Mouse (Mus musculus): Measurements from ENCODE around the gene Tmem104.

Gene Tmem104

DNA sequence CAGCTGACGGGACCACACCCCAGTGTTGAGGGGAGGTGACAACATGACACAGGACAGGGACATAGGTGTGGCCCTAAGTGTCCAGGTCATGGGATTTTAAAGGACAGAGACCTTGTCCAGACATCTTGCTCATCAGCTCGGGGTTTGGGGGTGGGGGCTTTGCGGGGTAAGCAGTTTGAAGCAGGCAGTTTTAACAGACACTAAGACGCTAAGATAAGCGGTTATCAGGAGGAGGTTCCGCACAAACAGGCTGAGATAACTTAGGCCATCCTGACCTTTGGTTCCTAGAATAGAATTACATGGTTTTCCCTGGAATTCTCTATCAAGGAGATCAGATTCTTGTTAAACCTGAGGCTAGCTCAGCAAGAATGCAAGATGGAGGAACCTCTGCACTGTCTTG is 7.4 kb downstream of the Tmem104 start:
- in situ Hi-C loops (cut with MboI, MseI): loop anchor here in 1 of 2 experiments (5.0 to 25.0 kb wide), 2 partner anchors 32 to 1218 kb away; partner anchors contain the start of genes Rnf157 and Slc9a3r1

DNA sequence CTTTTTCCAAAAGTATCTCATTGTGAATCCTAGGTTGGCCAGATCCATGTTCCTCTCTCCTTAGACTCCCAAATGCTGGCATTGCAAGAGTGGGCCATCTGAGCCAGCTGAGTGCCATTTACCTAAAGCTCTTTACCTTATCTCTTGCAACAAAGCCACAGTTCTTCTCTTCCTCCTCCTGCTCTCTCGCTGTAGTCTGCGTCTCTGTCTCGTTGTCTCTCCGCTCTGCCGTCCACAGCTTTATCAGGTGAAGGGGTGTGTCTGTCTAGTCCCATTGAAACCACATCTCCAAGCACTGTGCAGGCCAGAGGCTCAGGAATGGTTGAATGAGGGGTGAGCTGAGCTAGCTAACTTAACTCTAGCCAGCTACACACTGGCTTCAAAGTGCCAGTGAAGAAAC is 8.6 kb downstream of the Tmem104 start:
- in situ Hi-C loops (cut with MboI, MseI): loop anchor here in 1 of 2 experiments (5.0 to 25.0 kb wide), 2 partner anchors 34 to 1216 kb away; partner anchors contain the start of genes Rnf157 and Slc9a3r1

DNA sequence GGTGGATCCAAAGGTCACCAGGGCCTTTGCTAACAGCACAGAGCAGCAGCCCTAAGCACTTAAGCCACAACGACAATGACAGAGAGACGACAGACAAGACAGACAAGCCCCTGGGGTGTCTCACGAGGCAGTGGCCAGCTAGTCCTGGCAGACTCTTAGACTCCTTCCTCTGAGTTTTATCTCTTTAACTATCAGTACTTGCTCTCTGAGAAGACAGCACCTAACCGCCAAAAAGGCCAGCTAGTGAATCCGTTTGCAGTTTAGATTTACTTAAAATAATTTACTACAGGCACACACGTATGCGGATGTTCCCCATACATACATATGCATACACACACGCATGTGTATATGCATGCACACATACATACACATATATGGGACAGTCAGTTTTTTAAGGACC is 10.3 kb downstream of the Tmem104 start:
- in situ Hi-C loops (cut with MboI, MseI): loop anchor here in 1 of 2 experiments (5.0 to 25.0 kb wide), 2 partner anchors 35 to 1215 kb away; partner anchors contain the start of genes Rnf157 and Slc9a3r1

DNA sequence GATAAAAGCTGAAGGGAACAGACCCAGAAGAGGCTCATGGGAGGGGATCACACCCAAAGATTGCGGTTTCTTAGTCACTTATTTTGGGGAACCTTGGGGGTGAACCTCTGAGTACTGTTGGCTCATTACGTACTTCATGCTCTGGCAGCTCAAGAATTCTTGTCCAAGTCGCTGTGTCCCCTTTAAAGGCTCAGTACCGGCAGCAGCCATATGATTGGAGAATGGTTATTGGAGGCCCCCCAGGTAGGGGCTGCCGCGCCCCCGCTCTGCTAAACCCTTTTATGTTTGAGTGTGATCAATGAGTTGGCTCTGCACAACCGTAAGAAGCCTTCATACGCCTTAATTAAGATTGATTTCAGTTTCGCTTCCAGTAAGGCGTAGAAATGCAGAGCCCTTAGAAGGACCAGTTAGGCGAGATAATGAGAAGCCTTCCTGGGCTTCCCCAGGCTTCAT is 11.7 kb downstream of the Tmem104 start:
- in situ Hi-C loops (cut with MboI, MseI): loop anchor here in 1 of 2 experiments (5.0 to 25.0 kb wide), 2 partner anchors 37 to 1213 kb away; partner anchors contain the start of genes Rnf157 and Slc9a3r1

DNA sequence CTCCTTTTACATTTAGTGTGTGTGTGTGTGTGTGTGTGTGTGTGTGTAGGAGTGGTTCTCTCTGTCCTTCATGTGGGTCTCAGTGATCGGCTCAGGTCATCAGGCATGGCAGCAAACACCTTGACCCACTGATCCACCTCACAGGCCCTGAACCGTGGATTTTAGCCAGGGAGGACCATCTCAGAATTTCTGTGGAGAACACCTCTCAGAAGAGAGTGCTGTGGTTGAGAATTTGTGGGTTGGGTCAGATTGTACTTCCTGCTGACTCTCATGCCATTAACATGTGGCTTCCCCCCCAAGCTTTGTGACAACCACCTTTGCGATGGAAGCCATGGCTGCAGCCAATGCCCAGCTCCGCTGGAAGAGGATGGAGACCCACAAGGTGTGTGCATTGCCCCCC is 13.2 kb downstream of the Tmem104 start:
- in situ Hi-C loops (cut with MboI, MseI): no loop called here

DNA sequence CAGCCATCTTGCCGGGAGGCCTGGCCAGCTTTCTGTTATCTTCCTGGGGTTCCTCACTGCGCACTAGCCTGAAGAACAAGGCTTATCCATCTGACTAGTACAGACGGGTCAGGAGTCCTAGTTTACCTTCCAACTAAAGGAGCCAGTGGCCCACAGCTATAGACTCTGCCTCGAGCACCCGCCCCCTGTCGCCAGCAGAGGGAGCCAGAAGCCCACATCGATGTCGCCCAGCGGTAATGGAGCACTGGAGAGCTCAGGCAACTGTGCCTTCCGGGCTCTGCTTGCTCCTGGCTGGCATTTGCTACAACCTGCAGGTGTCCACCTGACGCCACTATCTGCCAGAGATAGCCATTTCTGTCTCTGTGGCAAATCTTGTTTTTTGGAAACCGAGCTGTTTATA is 15.0 kb downstream of the Tmem104 start:
- in situ Hi-C loops (cut with MboI, MseI): no loop called here

DNA sequence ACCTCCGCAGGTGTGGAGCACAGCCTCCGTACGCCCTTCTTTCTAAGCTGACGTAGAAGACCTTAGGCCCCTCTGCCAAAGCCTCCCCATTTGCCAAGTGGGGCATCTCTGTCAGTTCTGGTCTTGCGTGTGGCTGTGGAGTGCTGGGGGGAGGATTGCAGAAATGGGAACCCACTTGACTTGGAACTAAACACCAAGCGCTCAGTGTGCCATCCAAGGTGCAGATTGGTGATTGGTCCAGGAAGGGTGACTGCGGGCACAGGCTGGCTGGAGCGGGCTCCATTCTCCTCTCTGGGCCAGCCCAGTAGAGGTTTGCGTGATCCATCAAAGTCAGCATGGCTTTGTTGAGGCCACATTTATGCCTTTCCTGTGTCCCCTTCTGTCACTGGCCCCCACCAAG is 15.5 kb downstream of the Tmem104 start:
- in situ Hi-C loops (cut with MboI, MseI): no loop called here

DNA sequence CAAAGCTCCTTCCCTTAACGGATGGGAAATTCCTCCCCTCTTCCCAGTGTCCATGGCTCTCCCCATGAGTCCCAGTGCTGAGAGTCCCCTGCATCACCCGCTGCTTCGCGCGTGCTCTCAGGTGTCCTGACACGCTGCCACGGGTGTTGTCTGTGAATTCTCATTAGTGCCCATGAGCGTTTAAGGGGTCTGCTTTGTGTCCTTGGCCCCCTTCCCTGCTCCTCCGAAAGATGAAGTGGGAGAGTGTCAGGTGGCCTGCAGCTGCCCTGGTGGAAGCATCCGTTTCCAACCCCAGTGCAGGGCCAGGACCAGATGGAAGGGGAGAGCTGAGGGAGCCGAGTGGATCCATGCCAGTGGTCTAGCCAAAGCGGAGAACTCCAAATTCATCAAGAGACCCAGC is 20.8 kb downstream of the Tmem104 start:
- in situ Hi-C loops (cut with MboI, MseI): loop anchor here (5.0 kb wide), 2 partner anchors 54 to 981 kb away; no protein-coding TSS in a partner anchor

DNA sequence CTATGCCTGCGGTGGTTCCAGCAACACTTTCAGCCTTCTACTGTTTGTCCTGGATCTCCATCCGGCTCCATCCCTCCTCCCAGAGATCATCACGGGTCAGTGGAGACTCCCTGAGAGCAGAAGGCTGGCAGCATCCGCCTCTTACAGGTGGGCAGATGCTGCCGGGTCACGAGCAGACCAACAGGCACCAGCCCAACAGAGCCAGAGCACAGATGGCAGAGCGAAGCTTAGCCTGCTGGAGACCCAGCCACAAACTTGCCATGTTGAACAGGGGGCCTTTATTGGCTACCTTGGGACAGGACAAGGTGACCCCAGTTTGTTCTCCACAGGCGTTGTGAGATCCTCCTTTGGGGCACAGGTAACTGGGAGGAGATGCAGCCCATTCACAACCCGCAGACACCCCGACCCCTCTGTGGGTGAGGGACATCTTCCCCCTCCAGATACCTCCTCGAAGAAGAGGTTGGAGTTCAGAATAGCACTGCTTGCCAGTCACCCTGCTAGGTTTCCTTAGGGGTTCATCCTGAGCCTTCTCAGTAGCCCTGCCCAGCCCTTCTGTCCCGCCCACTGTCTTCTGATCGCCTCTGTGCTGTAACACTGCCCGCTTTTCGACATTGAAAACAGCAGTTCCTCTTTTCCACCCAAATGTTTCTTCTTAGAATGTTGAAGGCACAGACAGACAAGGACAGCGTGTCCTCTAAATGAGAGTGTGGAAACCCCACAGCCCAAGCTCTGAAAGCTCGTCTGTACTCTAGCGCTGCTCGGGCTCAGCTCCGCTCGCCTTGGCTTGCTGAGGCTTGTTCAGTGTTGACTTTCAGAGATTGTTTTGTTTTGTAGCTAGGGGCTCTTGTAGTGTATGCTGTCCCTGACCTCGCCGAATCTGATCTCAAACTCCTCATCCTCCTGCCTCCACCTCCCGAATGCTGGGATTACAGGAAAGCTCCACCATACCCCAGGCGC is 21.8 kb downstream of the Tmem104 start:
- in situ Hi-C loops (cut with MboI, MseI): loop anchor here (5.0 kb wide), 2 partner anchors 53 to 982 kb away; no protein-coding TSS in a partner anchor

DNA sequence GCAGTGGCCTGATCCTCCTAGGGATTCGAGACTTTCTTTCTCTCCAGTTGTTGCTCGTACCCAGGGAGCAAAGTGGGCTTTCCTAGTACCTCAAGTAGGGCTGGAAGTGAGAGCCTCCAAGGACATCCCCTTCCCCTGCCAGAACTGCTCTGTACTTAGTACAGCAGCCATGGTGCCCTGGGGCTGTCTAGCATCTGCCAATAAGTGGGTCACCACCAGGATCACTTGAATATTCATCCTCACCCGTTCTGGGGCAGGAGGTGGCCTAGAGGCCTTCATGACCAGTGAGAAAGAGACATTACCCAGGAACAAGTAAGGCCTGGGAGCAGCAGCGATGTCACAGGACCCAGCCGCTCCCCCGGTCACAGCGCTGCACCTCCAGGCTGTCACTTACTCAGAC is 22.7 kb downstream of the Tmem104 start:
- in situ Hi-C loops (cut with MboI, MseI): loop anchor here (5.0 kb wide), 2 partner anchors 52 to 983 kb away; no protein-coding TSS in a partner anchor

DNA sequence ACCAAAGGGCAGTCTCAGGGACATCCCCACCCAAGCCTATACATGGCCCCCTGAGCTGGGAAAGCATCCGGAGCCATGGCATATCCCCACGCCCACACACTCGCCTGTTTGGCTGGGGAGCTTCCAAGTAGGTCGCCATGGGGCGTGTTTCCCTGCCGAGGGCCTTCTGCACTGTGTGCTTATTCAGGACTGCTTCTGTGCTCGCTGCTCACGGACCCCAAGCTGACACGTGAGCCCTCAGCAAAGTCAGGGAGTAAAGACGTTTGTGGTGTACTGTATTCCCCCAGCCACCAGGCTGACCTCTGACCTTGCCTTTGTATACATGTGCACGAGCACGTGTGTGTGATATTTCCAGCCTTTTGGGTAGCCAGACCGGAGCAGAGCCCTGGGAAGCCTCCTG is 24.8 kb downstream of the Tmem104 start:
- in situ Hi-C loops (cut with MboI, MseI): no loop called here

DNA sequence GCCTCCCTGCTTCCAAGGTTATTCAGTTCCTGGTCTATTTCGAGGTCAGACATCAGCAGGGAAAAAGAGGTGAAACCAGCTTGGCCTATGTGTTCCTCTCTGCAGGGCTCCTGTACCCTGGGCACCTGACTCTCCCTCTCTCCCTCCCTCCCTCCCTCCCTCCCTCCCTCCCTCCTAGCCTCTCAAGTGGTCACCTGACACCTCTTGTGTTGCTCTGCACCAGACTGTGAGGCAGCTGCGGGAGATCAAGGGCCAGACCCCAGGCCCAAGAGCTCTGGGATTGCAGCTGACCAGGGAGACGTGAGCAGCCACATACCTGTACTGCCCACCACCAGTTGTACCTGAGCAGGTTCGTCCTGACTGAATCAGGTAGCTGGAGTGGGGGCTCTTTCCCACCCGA is 27.8 kb downstream of the Tmem104 start:
- in situ Hi-C loops (cut with MboI, MseI): no loop called here

DNA sequence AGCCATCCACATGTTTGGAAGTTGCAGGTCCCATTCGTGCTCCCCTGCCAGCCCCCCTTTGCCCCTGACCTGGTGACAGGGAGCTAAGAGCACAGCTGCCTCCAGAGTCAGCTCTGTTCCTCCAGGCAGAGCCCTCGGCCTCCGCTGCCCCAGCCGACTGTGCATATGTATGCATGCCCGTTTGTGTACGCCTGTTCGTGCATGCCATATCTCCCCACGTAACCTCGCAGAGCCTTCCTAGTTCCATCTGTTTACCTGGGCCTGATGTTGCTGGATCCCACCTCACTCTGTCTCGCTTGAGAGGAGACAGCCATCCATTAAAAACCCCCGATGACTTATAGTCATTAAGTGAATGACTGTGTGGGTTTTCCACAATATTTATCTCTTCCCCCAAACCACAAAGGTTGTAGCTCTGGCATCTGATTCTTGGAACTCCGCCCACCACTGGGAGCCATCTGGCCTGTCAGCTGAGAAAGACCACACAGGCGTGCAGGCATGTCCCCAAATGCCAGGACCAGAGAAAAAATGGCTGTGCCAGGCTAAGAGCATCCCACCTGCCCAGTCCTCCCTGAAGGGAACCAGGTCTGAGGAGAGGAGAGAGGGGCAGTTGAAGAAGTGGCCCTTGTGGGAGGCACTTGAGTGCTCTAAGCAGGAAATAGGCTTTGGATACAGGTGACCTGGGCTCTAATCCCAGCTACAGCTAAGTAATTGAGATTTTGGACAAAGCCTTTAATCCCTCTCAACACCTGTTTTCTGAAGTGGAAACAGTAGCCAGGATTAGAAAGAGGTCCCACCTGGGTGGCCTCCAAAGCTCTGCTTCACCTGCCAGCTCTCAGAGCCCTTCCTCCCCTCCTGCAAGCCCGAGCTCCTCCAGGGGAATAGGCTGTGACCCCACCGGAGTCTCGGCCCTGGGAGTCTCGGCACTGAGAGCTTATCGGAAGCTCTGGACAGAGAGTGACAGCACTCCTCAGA is 30.4 kb downstream of the Tmem104 start:
- in situ Hi-C loops (cut with MboI, MseI): no loop called here

DNA sequence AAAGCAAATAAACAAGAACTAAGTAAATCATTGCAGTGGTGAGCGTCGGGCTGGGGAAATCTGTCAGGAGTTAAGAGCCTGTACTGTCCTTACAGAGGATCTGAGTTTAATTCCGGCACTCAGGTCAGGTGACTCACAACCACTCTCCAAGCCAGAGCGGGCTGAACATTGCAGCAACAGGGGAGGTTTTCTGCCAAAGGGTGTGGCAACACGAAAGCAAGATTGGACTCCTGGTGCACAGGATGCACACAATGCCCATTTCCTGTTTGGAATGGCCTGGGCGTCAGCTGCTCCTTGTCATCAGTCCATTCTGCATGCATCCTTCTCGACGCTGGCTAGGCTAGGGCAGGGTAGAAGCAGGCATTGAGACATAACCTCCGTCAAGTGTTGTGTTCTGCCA is 32.0 kb downstream of the Tmem104 start:
- in situ Hi-C loops (cut with MboI, MseI): no loop called here

DNA sequence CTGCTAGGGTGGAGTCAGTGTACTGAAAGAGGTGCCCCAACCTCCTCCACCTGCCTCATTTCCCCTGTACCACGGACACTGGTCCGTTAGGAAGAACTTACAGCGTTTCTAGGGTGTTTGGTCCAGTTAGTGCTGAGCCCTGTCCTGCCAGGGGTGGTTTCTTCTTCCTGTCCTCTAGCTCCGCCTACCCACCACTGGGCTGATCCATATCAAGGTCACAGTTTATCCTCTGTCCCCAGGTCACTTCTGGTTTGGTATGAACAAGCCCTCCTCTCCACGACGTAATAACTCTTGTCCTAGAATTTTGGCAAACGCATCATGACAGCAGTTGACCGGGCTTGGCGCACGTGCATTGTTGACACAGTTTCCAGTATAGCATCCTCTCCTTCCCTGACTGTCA is 32.4 kb downstream of the Tmem104 start:
- in situ Hi-C loops (cut with MboI, MseI): loop anchor here (5.0 kb wide), 1 partner anchor 958 kb away; no protein-coding TSS in a partner anchor

DNA sequence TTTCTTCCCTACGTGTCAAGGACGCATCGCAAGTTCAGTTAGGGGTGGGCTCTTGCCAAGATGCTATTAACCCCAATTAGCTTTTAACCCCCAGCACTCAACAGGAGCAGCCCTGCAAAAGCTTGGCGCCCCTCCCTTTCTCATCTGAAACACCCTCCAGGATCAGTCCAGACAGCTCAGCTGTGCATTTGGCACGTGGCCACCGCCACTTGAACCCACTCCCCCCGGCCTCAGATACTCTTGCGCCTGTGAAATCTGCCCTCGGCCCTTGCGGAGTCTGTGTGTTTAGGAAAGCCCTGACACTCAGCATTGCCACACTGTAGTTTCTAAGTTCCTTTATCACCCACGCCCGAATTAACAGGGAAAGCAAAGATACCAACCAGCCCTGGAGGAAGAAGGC is 34.8 kb downstream of the Tmem104 start:
- in situ Hi-C loops (cut with MboI, MseI): loop anchor here (5.0 kb wide), 1 partner anchor 955 kb away; no protein-coding TSS in a partner anchor

DNA sequence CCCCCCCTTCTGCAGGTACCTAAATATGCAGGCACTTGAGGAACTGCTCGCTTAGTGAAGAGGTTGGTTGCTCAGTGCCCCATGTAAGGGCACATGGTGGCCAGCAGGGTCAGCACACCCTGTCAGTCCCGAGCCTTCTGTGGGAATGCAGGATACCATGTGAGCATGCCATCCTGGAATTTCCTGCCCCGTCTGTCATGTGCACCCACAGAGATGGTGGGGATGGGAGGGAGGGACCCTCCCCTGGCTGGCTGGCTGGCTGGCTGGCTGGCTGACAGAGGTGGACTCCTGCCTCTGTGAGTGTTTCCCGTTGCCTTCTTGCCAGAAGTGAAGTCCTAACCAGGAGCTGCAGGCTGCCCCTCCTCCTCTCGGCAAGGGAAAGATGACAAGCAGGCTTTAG is 35.3 kb downstream of the Tmem104 start:
- in situ Hi-C loops (cut with MboI, MseI): loop anchor here (5.0 kb wide), 1 partner anchor 955 kb away; no protein-coding TSS in a partner anchor

DNA sequence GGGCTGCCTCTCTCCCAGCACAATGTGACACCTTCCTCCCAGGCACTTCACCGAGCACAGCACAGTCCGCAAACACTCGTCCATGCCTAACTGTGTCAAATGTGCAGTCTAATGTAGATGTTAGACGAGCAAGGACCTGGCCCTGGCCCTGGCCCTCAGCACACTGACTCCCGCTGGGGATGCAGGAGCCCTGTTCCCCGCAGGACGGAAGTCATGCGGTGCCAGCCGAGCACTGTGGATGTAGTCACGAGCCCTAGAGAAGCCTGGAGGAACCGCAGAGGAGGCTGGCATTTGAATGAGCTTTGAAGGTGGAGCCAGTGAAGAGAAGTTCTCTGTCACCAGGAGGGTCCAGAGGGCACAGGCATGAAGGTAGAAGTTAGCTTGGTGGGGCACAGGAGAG is 36.2 kb downstream of the Tmem104 start:
- in situ Hi-C loops (cut with MboI, MseI): loop anchor here (5.0 kb wide), 1 partner anchor 954 kb away; no protein-coding TSS in a partner anchor

DNA sequence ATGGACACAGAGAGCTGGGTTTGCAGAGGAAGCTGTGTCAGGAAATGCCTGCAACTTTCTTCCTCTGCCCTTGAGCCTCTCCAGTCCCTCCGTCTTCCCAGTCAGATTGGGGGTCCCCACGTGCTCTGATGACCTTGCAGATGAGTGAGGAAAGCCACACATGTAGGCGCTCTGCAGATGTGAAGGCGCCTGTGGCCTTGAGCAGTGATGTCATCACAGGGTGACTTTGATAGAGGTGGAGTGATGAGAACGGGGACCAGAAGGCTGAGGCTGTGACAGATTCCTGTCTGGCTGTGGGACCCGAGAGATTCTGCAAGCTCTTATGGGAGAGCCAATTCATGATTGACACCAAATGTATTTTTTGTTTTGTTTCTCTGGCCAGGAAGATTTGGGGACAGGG is 36.6 kb downstream of the Tmem104 start:
- in situ Hi-C loops (cut with MboI, MseI): loop anchor here (5.0 kb wide), 1 partner anchor 953 kb away; no protein-coding TSS in a partner anchor

DNA sequence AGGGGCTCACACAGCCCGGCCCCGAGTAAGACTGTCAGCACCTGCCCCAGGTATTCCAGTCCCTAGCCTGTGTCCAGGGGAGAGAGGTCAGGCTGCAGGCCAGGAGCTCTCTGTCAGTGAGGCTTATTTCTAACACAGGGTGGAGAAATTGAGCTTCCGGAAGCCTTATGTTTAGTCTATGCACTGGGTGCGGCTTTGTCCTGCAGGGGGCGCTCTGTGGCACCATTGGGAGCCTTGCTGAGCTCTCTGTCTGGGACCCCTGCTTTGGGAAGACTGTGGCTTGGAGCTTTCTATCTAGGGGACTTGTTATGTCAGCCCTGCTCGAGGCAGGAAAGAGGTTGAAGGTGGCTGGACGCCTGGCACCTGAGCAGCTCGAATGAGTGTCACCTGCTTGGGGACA is 37.6 kb downstream of the Tmem104 start:
- in situ Hi-C loops (cut with MboI, MseI): loop anchor here (5.0 kb wide), 1 partner anchor 952 kb away; no protein-coding TSS in a partner anchor

DNA sequence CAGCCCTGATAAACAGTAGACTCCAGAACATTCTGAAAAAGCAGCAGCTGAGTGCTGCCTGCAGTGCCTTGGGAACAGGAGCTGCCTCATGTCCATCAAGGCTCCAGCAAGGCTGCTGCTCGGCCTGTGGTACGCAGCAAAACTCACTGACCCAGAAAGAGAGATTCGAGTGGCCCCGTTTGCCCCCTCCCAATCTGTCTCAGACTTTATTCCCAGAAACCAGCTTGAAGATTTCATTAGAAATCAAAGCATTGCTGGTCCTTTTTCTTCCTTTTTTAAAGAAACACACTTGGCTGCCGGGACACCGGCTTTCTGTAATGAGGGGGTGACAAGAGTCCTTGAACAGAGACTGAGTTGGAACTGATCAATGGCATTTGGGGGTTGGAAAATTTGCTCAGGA is 38.0 kb downstream of the Tmem104 start:
- in situ Hi-C loops (cut with MboI, MseI): no loop called here

All from T-helper 17 cell (primary cell).